Mouse (Mus musculus) forebrain, embryonic 14.5 days (tissue): ENCODE measurements around the gene Rdh11. TPM values are rescaled to one million over a fixed set of nuclear protein-coding genes. Genes with fewer than 3 reads are reported as not detected.

Source experiments
- ATAC-seq: fragments of 200-750 bp; cut with Nextera tagmentation; 2 replicates; pipeline ENCODE4 v1.8.0; 2017; ENCODE audit warnings: mild to moderate bottlenecking, moderate library complexity
- DNase-seq: peaks from one replicate; pipeline ENCODE4 v3.0.0-alpha.2; 2015; ENCODE audit warnings: low spot score
- H3K27ac ChIP-seq: fragments of 300-500 bp; sonication (generic); 2 replicates; pipeline ENCODE4 v1.5.1; 2014; ENCODE audit warnings: low read depth, mild to moderate bottlenecking, control low read depth, low read length, moderate library complexity
- H3K27me3 ChIP-seq: fragments of 300-500 bp; sonication (generic); replicated peaks from 2 replicates; pipeline ENCODE4 v1.6.1; 2014; ENCODE audit warnings: low read length, control low read depth, mixed read lengths; ENCODE audit not compliant: control insufficient read depth, insufficient read depth
- H3K36me3 ChIP-seq: fragments of 300-500 bp; sonication (generic); 2 replicates; pipeline ENCODE4 v1.6.1; 2014; ENCODE audit warnings: low read length, control low read depth; ENCODE audit not compliant: control insufficient read depth, insufficient read depth
- H3K4me1 ChIP-seq: fragments of 300-500 bp; sonication (generic); 2 replicates; pipeline ENCODE4 v1.6.1; 2014; ENCODE audit warnings: antibody characterized with exemption, low read length, control low read depth; ENCODE audit not compliant: control insufficient read depth, insufficient read depth
- H3K4me2 ChIP-seq: fragments of 300-500 bp; sonication (generic); 2 replicates; pipeline ENCODE4 v1.6.1; 2014; ENCODE audit warnings: mild to moderate bottlenecking, control low read depth, low read length
- H3K4me3 ChIP-seq: fragments of 300-500 bp; sonication (generic); 2 replicates; pipeline ENCODE4 v1.5.1; 2014; ENCODE audit warnings: low read depth, low read length, control low read depth
- H3K9ac ChIP-seq: fragments of 300-500 bp; sonication (generic); 2 replicates; pipeline ENCODE4 v1.6.1; 2014; ENCODE audit warnings: mild to moderate bottlenecking, low read length, control low read depth, moderate library complexity
- H3K9me3 ChIP-seq: fragments of 300-500 bp; sonication (generic); replicated peaks from 2 replicates; pipeline ENCODE4 v1.6.1; 2016; ENCODE audit warnings: low read length, control low read depth, mixed read lengths; ENCODE audit not compliant: control insufficient read depth
- WGBS: fragments of 180-500 bp; shearing (Covaris S2); extraction: QIAGEN DNeasy Blood & Tissue Kit; methylation state at CpG from one replicate; pipeline ENCODE4 v1.1.7; 2014; 5-methylcytosine and 5-hydroxymethylcytosine counted together
- polyA plus RNA-seq: library from polyadenylated mRNA; unstranded; fragments of >200 nt; fragmentation: Nextera tagmentation; extraction: Ambion mirVana; gene quantifications from 2 replicates; pipeline ENCODE4 v1.2.1, GENCODE M21; 2014

The Rdh11 gene
- polyA plus RNA-seq: 35.9 and 41.2 TPM in 2 replicates

DNA sequence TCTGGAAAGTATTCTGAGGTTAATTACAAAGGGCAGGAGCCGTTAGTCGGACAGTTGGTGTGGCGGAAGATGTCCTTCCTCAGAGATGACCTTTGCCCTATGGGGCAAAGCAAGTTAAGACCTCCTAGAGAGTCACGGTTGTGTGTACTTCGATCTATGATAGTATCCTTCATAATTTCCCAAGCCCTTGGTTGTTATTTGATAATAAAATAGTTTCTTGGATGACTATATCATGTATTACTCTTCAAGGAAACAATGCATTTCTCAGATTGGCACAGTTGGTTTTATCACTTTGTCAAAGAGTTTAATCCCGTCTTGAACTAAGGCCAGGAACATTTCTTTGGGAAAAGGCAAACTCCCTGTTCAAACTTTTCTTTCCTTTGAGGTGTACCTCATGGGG, at the start of gene Rdh11:
TSS of gene Rdh11 (minus strand) at position 101 of the 400 bp plus-strand sequence.
- peak within 1 kb of the TSS; percentile 78 for H3K9ac ChIP-seq
- H3K9me3 ChIP-seq: no peaks in the 10 kb centered on the region
- no peak for DNase-seq
- peak within 1 kb of the TSS; percentile 70 for H3K4me3 ChIP-seq
- H3K4me2 ChIP-seq: peak within 1 kb of the TSS; percentile 86
- peaks cover 7% of the 10 kb centered on the region; the same call in 1 of the 2 replicates for H3K4me1 ChIP-seq
- ATAC-seq: no peak
- H3K27me3 ChIP-seq: no peaks in the 10 kb centered on the region
- H3K36me3 ChIP-seq: peaks cover 12% of the 10 kb centered on the region
- H3K27ac ChIP-seq: peak within 1 kb of the TSS; percentile 66
- WGBS: 70% methylated on average over 6 of the region's 6 CpGs

DNA sequence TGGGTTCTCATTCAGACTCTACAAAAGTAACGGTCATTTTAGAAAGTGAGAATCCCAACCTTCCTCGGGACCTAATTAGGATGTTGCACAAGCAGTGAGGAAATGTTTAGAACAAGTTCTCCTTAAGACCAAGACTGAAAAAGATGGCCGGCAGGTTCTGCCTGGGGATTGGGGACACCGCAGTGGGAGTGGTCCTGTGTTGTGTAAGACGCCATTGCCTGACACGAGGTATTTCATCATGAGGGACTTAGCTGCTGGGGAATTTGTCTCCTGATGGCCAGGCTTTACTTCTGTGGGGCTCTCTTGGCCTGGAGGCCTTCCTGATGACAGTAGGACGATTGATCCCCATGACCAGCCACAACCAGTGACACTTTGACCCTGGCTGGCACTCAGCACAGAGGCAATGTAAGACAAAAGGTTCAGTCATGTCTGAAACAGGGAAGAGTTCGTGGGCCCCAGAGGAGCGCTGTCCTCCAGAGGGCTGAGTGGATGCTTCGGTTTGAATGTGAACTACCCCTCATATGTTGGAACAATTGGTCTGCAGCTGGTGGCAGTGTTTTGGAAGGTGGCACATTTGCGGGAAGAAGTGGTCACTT, 43.5 kb upstream of the Rdh11 start:
- Histone ChIP-seq H3K27ac (no peak overlapping the region), H3K27me3 (no peaks in the 10 kb centered on the region), H3K9me3 (no peaks in the 10 kb centered on the region), H3K4me2 (no peak overlapping the region), H3K9ac (no peak overlapping the region), H3K36me3 (peaks cover 67% of the 10 kb centered on the region), H3K4me1 (no peaks in the 10 kb centered on the region), H3K4me3 (no peak overlapping the region)
- 85% methylated on average over 11 of the region's 11 CpGs for WGBS
- no peak for ATAC-seq
- DNase-seq: no peak

DNA sequence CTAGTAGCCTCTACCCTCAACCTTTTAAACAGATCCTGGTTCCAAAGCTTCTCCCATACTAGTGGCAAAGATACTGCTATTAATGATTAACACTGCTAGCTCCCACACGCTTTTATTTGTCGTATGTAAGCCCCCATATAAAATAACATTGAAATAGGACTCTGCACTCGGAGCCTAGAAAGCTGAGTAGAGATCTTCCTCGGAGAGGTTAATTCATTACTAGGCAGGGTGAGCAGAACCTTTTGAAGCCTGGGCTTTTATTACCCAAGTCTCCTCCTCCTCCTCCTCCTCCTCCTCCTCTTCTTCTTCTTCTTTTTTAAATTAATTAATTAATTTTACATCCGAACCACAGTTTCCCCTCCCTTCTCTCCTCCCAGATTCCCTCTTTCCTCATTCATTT, 25.4 kb upstream of the Rdh11 start:
- 75% methylated on average over 5 of the region's 5 CpGs for WGBS
- no peak overlapping the region for H3K4me2 ChIP-seq
- DNase-seq: no peak
- H3K27ac ChIP-seq: no peak overlapping the region
- H3K9ac ChIP-seq: no peak overlapping the region
- no peak overlapping the region for H3K4me3 ChIP-seq
- H3K4me1 ChIP-seq: no peaks in the 10 kb centered on the region
- H3K36me3 ChIP-seq: no peaks in the 10 kb centered on the region
- ATAC-seq: no peak
- no peaks in the 10 kb centered on the region for H3K9me3 ChIP-seq
- no peaks in the 10 kb centered on the region for H3K27me3 ChIP-seq

DNA sequence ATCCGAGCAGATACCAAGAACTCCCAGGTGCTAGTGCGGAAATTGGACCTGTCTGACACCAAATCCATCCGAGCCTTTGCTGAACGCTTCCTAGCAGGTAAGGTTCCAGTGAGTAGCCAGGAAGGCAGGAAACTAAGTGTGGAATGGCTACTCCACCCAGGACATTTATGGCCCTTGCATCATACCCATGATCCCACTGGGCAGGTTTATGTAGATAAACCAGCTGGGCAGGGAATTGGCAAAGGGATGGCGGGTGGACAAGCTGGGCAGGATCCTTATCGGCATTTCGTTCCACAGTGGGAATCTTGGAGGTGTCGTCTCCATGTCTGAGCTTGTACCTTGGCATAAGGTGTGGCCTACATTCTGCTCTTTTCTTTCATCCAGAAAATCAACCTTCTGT, 19.4 kb upstream of the Rdh11 start:
- Histone ChIP-seq H3K27ac (no peak overlapping the region), H3K27me3 (no peaks in the 10 kb centered on the region), H3K4me2 (no peak overlapping the region), H3K4me3 (no peak overlapping the region), H3K36me3 (no peaks in the 10 kb centered on the region), H3K9ac (no peak overlapping the region), H3K9me3 (no peaks in the 10 kb centered on the region), H3K4me1 (no peaks in the 10 kb centered on the region)
- whole genome bisulfite sequencing: 91% methylated on average over 8 of the region's 8 CpGs
- DNase-seq (no peak), ATAC-seq (no peak)

DNA sequence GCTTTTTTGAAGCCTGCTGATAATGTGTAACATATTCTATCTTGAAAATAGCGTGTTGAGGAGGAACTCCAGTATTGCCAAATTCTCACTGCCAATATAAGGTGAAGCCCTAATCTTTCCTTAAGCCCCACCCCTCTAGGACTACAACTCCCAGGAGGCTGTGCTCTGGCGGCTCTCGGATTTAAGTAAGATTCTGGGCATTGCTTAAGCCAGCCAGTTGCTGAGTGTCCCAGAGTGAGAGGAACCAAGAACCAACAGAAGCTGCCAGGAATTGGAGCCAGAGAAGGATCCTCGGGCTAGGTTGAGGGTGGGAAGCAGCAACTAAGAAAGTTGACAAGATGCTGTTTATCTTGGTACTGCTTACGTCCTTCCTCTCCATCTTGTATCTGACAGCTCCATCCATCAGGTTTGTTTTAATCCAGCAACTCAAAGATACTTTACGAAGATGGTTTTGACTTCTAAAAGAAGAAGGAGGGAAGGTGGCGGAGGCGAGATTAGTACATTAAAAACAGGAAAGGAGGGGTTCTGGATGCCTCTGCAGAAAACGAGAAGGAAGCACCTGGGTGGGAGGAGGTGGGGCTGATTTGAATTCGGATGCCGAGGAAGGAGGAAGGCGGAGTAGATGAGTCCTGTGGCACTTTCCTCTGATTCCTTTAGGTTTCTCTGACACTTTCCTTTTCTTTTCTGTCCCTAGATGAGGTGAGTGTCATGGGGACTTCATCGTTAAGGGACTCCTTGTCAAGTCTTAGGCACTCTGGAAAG, 16.8 kb upstream of the Rdh11 start, which contains the start of gene Rdh12:
TSS of gene Rdh12 (plus strand) at position 212 of the 762 bp plus-strand sequence.
- Histone ChIP-seq H3K4me3 (peak within 1 kb of the TSS; percentile 41), H3K27ac (no peak within 1 kb of the TSS), H3K9me3 (no peaks in the 10 kb centered on the region), H3K36me3 (no peaks in the 10 kb centered on the region), H3K4me2 (peak within 1 kb of the TSS; percentile 70), H3K9ac (peak within 1 kb of the TSS; percentile 45), H3K27me3 (no peaks in the 10 kb centered on the region), H3K4me1 (no peaks in the 10 kb centered on the region)
- DNase-seq: peak; percentile 64
- peak; percentile 80; the same call in 1 of the 2 replicates for ATAC-seq
- 5% methylated on average over 13 of the region's 13 CpGs for WGBS

DNA sequence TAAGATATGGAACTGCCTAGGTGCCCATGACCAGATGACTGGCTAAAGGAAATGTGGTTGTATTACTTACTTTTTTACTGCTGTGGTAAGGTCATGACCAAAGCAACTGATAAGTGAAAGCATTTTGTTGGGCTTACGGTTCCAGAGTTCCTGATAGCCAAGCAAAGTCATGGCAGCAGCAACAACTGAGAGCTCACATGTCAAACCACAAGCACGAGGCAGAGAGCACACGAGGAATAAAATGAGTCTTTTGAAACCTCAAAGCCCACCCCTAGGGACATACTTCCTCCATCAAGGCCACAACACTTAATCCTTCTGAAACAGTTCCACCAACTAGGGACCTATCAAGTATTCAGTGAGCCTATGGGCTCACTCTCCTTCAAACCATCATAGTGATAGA, 9.8 kb upstream of the Rdh11 start:
- DNase-seq (no peak), ATAC-seq (no peak)
- Histone ChIP-seq H3K4me3 (no peak overlapping the region), H3K27ac (no peak overlapping the region), H3K9me3 (no peaks in the 10 kb centered on the region), H3K27me3 (no peaks in the 10 kb centered on the region), H3K4me1 (no peaks in the 10 kb centered on the region), H3K9ac (no peak overlapping the region), H3K36me3 (no peaks in the 10 kb centered on the region), H3K4me2 (no peak overlapping the region)
- 82% methylated on average over 3 of the region's 3 CpGs for WGBS

DNA sequence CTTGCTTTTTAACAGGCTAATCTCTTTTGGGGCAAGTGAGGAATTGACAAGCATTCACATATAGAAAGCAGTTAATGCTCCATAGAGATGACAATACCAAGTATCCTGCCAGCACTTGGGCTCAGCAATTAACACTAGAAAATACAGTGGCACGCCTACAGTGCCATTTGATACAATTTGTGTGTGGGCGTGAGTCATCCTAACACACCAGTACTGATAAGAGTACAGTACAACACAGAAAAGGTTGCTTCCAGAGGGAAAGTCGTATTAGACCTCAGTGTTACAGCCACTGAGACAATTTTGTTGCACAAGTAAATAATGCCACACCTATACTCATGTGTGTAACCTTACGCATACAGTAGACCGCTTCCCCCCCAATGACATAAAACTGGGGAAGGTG, 5.0 kb upstream of the Rdh11 start:
- Histone ChIP-seq H3K9me3 (no peaks in the 10 kb centered on the region), H3K4me1 (no peaks in the 10 kb centered on the region), H3K4me3 (no peak overlapping the region), H3K36me3 (no peaks in the 10 kb centered on the region), H3K27me3 (no peaks in the 10 kb centered on the region), H3K9ac (no peak overlapping the region), H3K4me2 (no peak overlapping the region), H3K27ac (no peak overlapping the region)
- 87% methylated on average over 5 of the region's 5 CpGs for WGBS
- DNase-seq (no peak), ATAC-seq (no peak)

DNA sequence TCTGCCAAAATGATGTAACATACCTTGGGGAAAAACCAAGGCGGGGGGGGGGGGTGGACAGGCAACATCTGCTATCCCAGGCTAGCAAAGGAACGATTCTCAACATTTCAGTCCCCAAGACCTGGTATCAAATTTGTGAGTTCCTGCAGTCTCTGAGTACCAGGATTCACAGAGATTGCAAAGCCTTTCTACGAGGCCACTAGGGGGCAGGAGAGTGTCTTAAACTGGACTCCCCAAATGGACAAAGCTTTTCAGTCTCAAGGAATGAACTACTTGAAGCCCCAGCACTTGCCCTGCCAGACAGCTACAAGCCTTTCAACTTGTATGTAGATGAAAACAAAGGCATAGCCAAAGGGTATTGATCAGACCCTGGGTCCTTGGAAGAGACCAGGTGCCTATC, 1.3 kb upstream of the Rdh11 start:
- ATAC-seq (no peak), DNase-seq (peak; percentile 64)
- H3K36me3 ChIP-seq: no peaks in the 10 kb centered on the region; the same call in 1 of the 2 replicates
- 3% methylated on average over 3 of the region's 3 CpGs for WGBS
- no peaks in the 10 kb centered on the region for H3K9me3 ChIP-seq
- no peak overlapping the region for H3K27ac ChIP-seq
- H3K4me3 ChIP-seq: no peak overlapping the region
- no peak overlapping the region for H3K9ac ChIP-seq
- peaks cover 7% of the 10 kb centered on the region; the same call in 1 of the 2 replicates for H3K4me1 ChIP-seq
- H3K4me2 ChIP-seq: no peak overlapping the region
- no peaks in the 10 kb centered on the region for H3K27me3 ChIP-seq

DNA sequence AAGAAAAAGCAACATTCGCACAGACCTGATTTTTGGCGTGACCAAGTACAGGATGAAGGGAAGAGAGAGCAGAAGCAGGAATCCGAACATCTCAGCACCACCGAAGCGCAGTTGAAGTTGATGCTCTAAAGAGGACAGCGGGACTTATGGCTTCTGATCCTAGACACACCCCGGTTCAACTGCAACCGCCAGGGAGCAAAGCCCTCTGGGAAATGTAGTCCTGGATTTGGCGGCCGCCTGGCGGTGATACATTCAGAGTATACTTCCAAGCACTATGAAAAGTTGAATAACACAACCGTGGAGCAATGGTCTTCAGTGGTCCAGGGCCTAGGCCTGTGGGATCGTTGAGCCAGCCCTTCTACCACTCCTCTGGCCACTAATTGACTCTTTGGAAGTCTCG, 392 bp downstream of the Rdh11 start:
- 6% methylated on average over 14 of the region's 14 CpGs for WGBS
- H3K4me2 ChIP-seq: peak overlapping the region; percentile 86
- H3K27ac ChIP-seq: peak overlapping the region; percentile 66; the same call in 1 of the 2 replicates
- H3K27me3 ChIP-seq: no peaks in the 10 kb centered on the region
- DNase-seq (peak; percentile 94), ATAC-seq (peak; percentile 92)
- peaks cover 17% of the 10 kb centered on the region for H3K36me3 ChIP-seq
- peaks cover 7% of the 10 kb centered on the region; the same call in 1 of the 2 replicates for H3K4me1 ChIP-seq
- peak overlapping the region; percentile 70 for H3K4me3 ChIP-seq
- no peaks in the 10 kb centered on the region for H3K9me3 ChIP-seq
- peak overlapping the region; percentile 78 for H3K9ac ChIP-seq
